Mouse (Mus musculus) heart, adult 2 months (tissue): ENCODE results near the gene Pecam1. TPM values are rescaled to one million over a fixed set of nuclear protein-coding genes. Genes with fewer than 3 reads are reported as not detected.
A peak's percentile ranks its signal among the peaks of the same experiment; 100 is the strongest.
"Not testable (repeated sequence)": the region's sequence is repeated elsewhere in the genome, so short reads cannot be mapped to it uniquely, and the experiment has no call there.

Experiments
- DNase-seq, 2 experiments: peaks; one replicate each; pipeline ENCODE4 v3.0.0; 2021
- H3K27ac ChIP-seq: fragments of 200-600 bp; 2 replicates; pipeline ENCODE4 v1.8.1; 2022
- H3K27me3 ChIP-seq: fragments of 200-500 bp; 2 replicates; pipeline ENCODE4 v1.6.1; 2012; ENCODE audit warnings: mild to moderate bottlenecking, low read length, inconsistent platforms, mixed read lengths; ENCODE audit not compliant: control insufficient read depth, insufficient read depth
- H3K36me3 ChIP-seq: fragments of 200-500 bp; 2 replicates; pipeline ENCODE4 v1.6.1; 2012; ENCODE audit warnings: low read length, inconsistent platforms; ENCODE audit not compliant: control insufficient read depth, insufficient read depth
- H3K4me1 ChIP-seq: fragments of 200-500 bp; 2 replicates; pipeline ENCODE4 v1.6.1; 2011; ENCODE audit warnings: low read length; ENCODE audit not compliant: control insufficient read depth, insufficient read depth
- H3K4me3 ChIP-seq: fragments of 200-600 bp; 2 replicates; pipeline ENCODE4 v1.8.1; 2022
- H3K79me2 ChIP-seq: fragments of 200-500 bp; replicated peaks from 2 replicates; pipeline ENCODE4 v1.6.1; 2012; ENCODE audit warnings: mild to moderate bottlenecking, inconsistent platforms, low read length, moderate library complexity, mixed read lengths; ENCODE audit not compliant: control insufficient read depth, insufficient read depth
- H3K9ac ChIP-seq: fragments of 200-500 bp; 2 replicates; pipeline ENCODE4 v1.6.1; 2012; ENCODE audit warnings: low read depth, mild to moderate bottlenecking, control low read depth, inconsistent platforms, low read length, mixed read lengths
- CTCF ChIP-seq: fragments of 200-600 bp; IDR thresholded peaks from 2 replicates; pipeline ENCODE4 v1.8.1; 2022; ENCODE audit warnings: antibody characterized with exemption, mild to moderate bottlenecking, moderate library complexity
- EP300 ChIP-seq: fragments of 200-500 bp; IDR thresholded peaks from 2 replicates; pipeline ENCODE4 v1.6.1; 2011; ENCODE audit warnings: low read depth, low read length, control low read depth; ENCODE audit not compliant: insufficient read depth
- POLR2A ChIP-seq: fragments of 200-500 bp; IDR thresholded peaks from 2 replicates; pipeline ENCODE4 v1.6.1; 2011; ENCODE audit warnings: mild to moderate bottlenecking, low read depth, low read length, control low read depth; ENCODE audit not compliant: insufficient read depth
- WGBS: fragments of 180-500 bp; shearing (Covaris S2); methylation state at CpG from one replicate; pipeline ENCODE4 v1.1.7; 2018; 5-methylcytosine and 5-hydroxymethylcytosine counted together
- intact Hi-C: fragments of 180-260 bp; cut with DNase I; formaldehyde crosslinking; loops from one replicate; pipeline ENCODE4 v1.15.1; 2025
- polyA plus RNA-seq: library from polyadenylated mRNA; depleted of rRNA; stranded (reverse); fragments of >200 nt; gene quantifications from 2 replicates; pipeline ENCODE4 v1.2.3, GENCODE M21; 2012
- total RNA-seq, 2 experiments: library from RNA; stranded (reverse); gene quantifications; 2 replicates each; pipeline ENCODE4 v1.2.3; 2021

Pecam1 gene
- total and polyA plus RNA-seq, 3 experiments, result 78.3 to 123 (median 114) TPM

DNA sequence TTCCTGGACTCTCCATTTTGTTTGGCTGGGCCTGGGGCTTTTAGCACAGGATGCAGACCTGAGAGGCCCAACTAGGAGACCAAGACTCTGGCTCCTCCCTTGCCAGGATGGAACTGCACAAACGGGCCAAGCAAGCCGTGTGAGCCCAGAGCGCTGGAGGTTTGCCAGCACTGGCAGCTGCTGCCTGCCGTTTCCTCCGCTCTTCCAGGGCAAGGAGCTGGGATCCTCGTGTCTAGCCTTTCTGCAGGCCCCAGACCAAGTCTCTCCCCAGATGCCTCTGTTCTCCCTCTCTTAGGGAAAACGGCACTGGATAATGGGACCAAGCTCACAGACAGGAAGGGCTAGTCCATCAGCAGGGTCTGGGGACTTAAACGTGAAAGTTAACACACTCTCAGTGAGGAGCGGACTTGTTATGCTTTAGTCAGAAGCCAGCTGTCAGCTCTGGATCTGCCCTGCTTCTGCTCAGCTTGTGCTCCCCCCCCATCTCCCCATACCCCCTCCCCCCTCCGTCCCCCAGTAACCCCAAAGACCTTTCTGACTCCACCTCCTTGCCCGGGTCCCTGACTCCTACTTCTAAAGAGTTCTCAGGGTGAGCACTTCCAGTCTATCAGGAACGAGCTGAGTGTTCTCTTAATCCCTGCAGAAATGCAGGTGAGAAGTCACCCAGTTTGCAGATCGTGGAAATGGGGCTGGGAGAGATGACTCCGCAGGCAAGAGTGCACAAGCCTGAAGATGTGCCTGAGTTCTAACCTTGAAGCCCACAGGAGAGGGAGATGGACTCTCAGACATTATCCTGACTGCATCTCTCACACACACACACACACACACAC is 92.2 kb downstream of the Pecam1 start:
- no peak overlapping the region for H3K4me3 ChIP-seq
- H3K36me3 ChIP-seq, result peaks cover 25% of the 10 kb centered on the region
- TF ChIP-seq CTCF, result no peak
- TF ChIP-seq EP300, result peak; percentile 83; the same call in 1 of the 2 replicates
- TF ChIP-seq POLR2A, result 0 out of 2 replicates have a peak, but pooled peaks have one; percentile 41
- H3K9ac ChIP-seq, result 0 out of 2 replicates have a peak overlapping the region, but pooled peaks have one; percentile 2
- H3K79me2 ChIP-seq, result no peaks in the 10 kb centered on the region
- H3K4me1 ChIP-seq, result peaks cover 33% of the 10 kb centered on the region
- peak overlapping the region; percentile 87 for H3K27ac ChIP-seq
- DNase-seq, result peak; percentile 86 to 89
- no peaks in the 10 kb centered on the region for H3K27me3 ChIP-seq
- intact Hi-C loops, result loop anchor here (2.0 kb wide), 1 partner anchor 55 kb away; no protein-coding TSS in a partner anchor
- WGBS, result 13% methylated on average over 14 of the region's 14 CpGs

GRCm38 (mm10) chr11:106656896-106657498 is 93.4 kb downstream of the Pecam1 start:
- DNase-seq, H3K27me3 ChIP-seq, intact Hi-C loops, H3K4me3 ChIP-seq, H3K79me2 ChIP-seq, H3K9ac ChIP-seq: not testable (repeated sequence)
- Histone ChIP-seq H3K36me3 (peaks cover 18% of the 10 kb centered on the region), H3K27ac (peak overlapping the region; percentile 87), H3K4me1 (peaks cover 30% of the 10 kb centered on the region)
- 73% methylated on average over 5 of the region's 5 CpGs for WGBS

GRCm38 (mm10) chr11:106648347-106648746 is 102.1 kb downstream of the Pecam1 start:
- Histone ChIP-seq H3K9ac (no peak overlapping the region; the same call in 1 of the 2 replicates), H3K27me3 (no peaks in the 10 kb centered on the region), H3K79me2 (no peaks in the 10 kb centered on the region), H3K36me3 (no peaks in the 10 kb centered on the region), H3K4me3 (no peak overlapping the region), H3K27ac (peak overlapping the region; percentile 55; the same call in 1 of the 2 replicates), H3K4me1 (peaks cover 5% of the 10 kb centered on the region)
- TF ChIP-seq EP300 (peak; percentile 87), POLR2A (no peak), CTCF (peak; percentile 89)
- 20% methylated on average over 13 of the region's 13 CpGs for WGBS
- intact Hi-C loops, result loop anchor here (1.0 to 2.0 kb wide), 3 partner anchors 30 to 94 kb away; no protein-coding TSS in a partner anchor
- peak; percentile 78 to 84 for DNase-seq

DNA sequence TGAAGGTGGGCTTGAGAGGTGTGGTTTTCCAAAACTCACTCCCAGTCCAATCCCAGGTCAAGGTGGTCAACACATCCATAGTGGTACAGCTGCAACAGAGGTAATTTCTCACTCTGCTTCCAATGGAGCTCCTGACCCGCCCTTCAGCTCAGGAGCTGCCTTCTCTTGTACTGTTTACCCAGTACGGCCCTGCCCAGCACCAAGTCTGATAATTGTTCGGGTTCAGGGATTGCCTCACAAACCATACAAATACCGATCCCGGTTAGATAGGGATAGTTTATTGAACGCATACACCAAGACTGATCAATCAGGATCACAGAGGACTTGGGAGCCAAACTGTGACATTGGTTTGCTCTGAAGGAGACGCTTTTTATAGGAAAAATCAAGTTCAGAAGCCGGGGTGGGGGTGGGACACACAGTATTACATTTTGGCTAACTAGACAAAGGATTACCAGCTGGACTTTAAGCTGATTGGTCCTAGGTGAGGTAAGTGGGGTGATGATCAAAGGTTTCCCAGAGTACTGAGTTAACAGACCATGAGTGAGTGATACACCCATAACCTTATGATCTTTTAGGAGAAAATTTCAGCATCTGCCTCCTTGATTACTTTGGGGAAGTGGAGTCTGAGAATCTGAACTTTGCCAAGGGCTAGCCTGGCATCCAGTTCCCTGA is 107.3 kb downstream of the Pecam1 start:
- 91% methylated on average over 8 of the region's 8 CpGs for WGBS
- Histone ChIP-seq H3K9ac (no peak overlapping the region), H3K4me1 (peaks cover 2% of the 10 kb centered on the region; the same call in 1 of the 2 replicates), H3K36me3 (no peaks in the 10 kb centered on the region), H3K4me3 (no peak overlapping the region), H3K79me2 (no peaks in the 10 kb centered on the region), H3K27ac (no peak overlapping the region), H3K27me3 (0 out of 2 replicates have a peak, but pooled peaks cover 1% of the 10 kb centered on the region)
- DNase-seq, result no peak
- intact Hi-C loops, result no loop called here
- TF ChIP-seq CTCF (no peak), POLR2A (no peak)

DNA sequence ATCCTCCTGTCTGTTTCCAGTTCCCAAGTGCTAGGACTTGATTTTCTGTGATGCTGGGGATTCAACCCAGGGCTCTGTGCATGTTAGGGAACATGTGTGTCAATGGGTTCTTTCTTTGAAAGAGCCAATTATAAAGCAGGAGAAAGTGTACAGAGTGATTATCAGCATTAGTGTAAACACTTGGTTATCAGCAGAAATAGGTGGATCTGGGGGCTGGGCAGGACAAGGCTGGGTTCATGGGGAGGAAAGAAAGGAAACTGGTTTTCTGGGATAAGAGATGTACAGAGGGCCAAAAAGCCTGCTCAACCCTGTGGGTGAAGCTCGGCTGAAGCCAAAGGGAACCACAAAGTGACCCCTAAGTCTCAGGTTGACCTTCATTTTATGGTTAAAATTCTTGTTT is 108.8 kb downstream of the Pecam1 start:
- Histone ChIP-seq H3K36me3 (no peaks in the 10 kb centered on the region), H3K27ac (no peak overlapping the region), H3K4me1 (peaks cover 2% of the 10 kb centered on the region; the same call in 1 of the 2 replicates), H3K9ac (no peak overlapping the region), H3K79me2 (no peaks in the 10 kb centered on the region), H3K27me3 (0 out of 2 replicates have a peak, but pooled peaks cover 1% of the 10 kb centered on the region), H3K4me3 (no peak overlapping the region)
- DNase-seq, result no peak
- WGBS, result 57% methylated on average over 1 of the region's 1 CpGs
- TF ChIP-seq POLR2A (no peak), EP300 (no peak), CTCF (no peak)
- intact Hi-C loops, result no loop called here

DNA sequence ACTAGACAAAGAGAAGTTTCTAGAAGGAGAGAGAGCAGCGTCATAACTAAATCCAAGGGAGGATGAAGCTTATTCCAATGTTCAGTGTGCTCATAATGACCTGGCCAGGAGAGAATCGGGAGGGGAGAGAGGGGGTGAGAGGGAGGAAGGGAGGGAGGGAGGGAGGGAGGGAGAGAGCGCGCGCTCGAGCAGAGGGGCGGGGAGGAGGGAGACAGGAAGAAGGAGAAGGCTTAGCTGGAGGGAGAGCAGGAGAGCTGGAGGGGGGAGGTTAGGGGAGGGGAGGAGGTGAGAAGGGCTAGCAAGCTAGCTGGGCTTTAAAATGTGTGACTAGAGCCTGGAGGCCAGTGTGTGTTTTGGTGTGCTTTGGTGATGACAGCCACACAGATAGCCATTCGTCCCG is 110.4 kb downstream of the Pecam1 start:
- H3K27ac ChIP-seq, result no peak overlapping the region
- TF ChIP-seq CTCF, result no peak
- TF ChIP-seq POLR2A, result no peak
- no peak for TF ChIP-seq EP300
- no peak for DNase-seq

More for the DNA sequence above, 110.4 kb downstream of the Pecam1 start:
- WGBS, result 29% methylated on average over 9 of the region's 9 CpGs
- Histone ChIP-seq H3K27me3 (0 out of 2 replicates have a peak, but pooled peaks cover 1% of the 10 kb centered on the region), H3K36me3 (no peaks in the 10 kb centered on the region), H3K4me3 (no peak overlapping the region), H3K9ac (no peak overlapping the region), H3K79me2 (no peaks in the 10 kb centered on the region), H3K4me1 (peaks cover 2% of the 10 kb centered on the region; the same call in 1 of the 2 replicates)
- intact Hi-C loops, result no loop called here
